Mouse (Mus musculus) limb, embryonic 10.5 days (tissue): Measurements from ENCODE around the gene Vmn1r174. TPM values are rescaled to one million over a fixed set of nuclear protein-coding genes. Genes with fewer than 3 reads are reported as not detected.
"Not testable (repeated sequence)": the region's sequence is repeated elsewhere in the genome, so short reads cannot be mapped to it uniquely, and the experiment has no call there.

Experiments
- DNase-seq: peaks from one replicate; pipeline ENCODE4 v3.0.0-alpha.2; 2017; ENCODE audit warnings: low spot score
- H3K27ac ChIP-seq: fragments of 300-500 bp; sonication (generic); 2 replicates; pipeline ENCODE4 v1.5.1; 2016; ENCODE audit warnings: mild to moderate bottlenecking
- H3K27me3 ChIP-seq: fragments of 300-500 bp; sonication (generic); 2 replicates; pipeline ENCODE4 v1.6.1; 2016; ENCODE audit warnings: low read depth, mild to moderate bottlenecking; ENCODE audit not compliant: poor library complexity, severe bottlenecking
- H3K36me3 ChIP-seq: fragments of 300-500 bp; sonication (generic); 2 replicates; pipeline ENCODE4 v1.6.1; 2016; ENCODE audit warnings: mild to moderate bottlenecking, moderate library complexity
- H3K4me1 ChIP-seq: fragments of 300-500 bp; sonication (generic); 2 replicates; pipeline ENCODE4 v1.6.1; 2016
- H3K4me3 ChIP-seq: fragments of 300-500 bp; sonication (generic); 2 replicates; pipeline ENCODE4 v1.5.1; 2016; ENCODE audit warnings: mild to moderate bottlenecking, moderate library complexity
- H3K9me3 ChIP-seq: fragments of 300-500 bp; sonication (generic); replicated peaks from 2 replicates; pipeline ENCODE4 v1.6.1; 2016; ENCODE audit warnings: mild to moderate bottlenecking
- WGBS: fragments of 180-500 bp; shearing (Covaris S2); methylation state at CpG from one replicate; pipeline ENCODE4 v1.1.7; 2016; 5-methylcytosine and 5-hydroxymethylcytosine counted together
- polyA plus RNA-seq: library from polyadenylated mRNA; unstranded; fragments of >200 nt; fragmentation: Nextera tagmentation; extraction: Ambion mirVana; gene quantifications from 2 replicates; pipeline ENCODE4 v1.2.1, GENCODE M21; 2016

Vmn1r174 gene
- polyA plus RNA-seq, result not detected in 2 replicates

DNA sequence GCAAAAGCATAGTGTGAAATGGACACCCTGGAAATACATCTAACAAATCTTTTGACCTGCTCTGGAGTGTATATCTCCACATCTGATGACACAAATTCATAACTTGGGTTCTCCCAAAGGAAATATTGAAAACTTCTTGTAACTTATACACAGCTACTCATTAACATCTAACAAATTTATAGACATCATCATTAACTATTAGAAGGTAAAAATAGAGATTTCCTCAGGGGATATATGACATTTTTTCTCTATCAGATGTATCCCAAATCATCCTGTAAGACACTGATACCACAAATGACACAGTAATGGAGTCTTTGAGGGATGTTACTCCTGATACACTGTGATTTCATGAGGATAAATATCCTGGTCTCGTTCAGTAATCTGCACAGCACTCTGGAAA is at the start of gene Vmn1r174:
Gene Vmn1r174 (plus strand): TSS at position 301 of the 400 bp plus-strand sequence.
- not testable (repeated sequence) for H3K4me1 ChIP-seq, H3K27ac ChIP-seq, H3K36me3 ChIP-seq, H3K4me3 ChIP-seq, DNase-seq, H3K27me3 ChIP-seq, H3K9me3 ChIP-seq
- 60% methylated on average over 1 of the region's 1 CpGs for WGBS

DNA sequence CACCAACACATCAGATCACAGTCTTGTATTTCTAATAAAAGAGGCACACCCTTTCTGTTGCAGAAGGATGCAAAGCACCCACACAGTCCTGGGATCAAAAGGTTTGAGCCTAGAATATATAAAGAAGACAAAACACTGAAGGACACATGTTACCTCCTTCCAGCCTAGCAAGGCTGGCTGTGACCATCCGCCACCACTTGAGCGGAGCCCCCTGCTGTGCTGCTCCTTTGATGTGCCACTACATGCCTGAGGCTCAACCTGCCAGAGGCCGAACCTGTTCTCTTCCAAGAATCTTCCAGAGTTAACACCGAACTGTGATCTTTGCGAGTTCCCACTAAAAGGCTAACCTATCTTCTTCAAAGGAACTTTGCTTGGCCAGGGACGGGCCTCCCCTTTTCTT is 32.5 kb downstream of the Vmn1r174 start:
- Histone ChIP-seq H3K36me3 (no peaks in the 10 kb centered on the region), H3K4me3 (no peak overlapping the region), H3K27ac (no peak overlapping the region), H3K4me1 (no peaks in the 10 kb centered on the region), H3K9me3 (peaks cover 8% of the 10 kb centered on the region; the same call in 1 of the 2 replicates), H3K27me3 (no peaks in the 10 kb centered on the region)
- no peak for DNase-seq
- 80% methylated on average over 6 of the region's 6 CpGs for WGBS

DNA sequence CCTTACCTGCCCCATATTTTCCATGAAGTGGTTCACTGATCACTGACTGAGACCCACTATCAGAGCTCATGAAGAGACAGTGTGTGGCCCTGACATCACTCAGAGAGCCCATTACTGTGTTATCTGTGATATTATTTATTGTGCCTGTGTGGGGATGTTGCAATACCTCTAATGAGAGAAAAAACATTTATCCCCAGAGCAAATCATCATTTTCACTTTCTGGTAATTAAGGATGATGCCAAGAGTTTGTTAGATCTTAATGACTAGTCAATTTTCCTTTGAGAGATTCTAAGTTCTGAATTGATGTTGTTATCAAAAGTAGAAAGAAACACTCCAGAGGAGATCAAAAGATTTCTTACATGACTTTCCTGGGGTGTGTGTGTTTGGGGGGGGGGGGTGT is 58.5 kb downstream of the Vmn1r174 start, which contains the start of gene Vmn1r175:
Gene Vmn1r175 (minus strand): TSS at position 101 of the 400 bp plus-strand sequence.
- not testable (repeated sequence) for H3K36me3 ChIP-seq, H3K9me3 ChIP-seq, H3K27ac ChIP-seq, H3K4me1 ChIP-seq, H3K4me3 ChIP-seq, H3K27me3 ChIP-seq, DNase-seq

Other genes with a start within 250 kb of the Vmn1r174 start
- not detected in 2 replicates for gene Vmn1r167, start 245.1 kb upstream of the Vmn1r174 start, polyA plus RNA-seq
- not detected in 2 replicates for gene Vmn1r168, start 212.5 kb upstream of the Vmn1r174 start, polyA plus RNA-seq
- gene Vmn1r169, start 176.7 kb upstream of the Vmn1r174 start, polyA plus RNA-seq, result not detected in 2 replicates
- not detected in 2 replicates for gene Vmn1r170, start 146.1 kb upstream of the Vmn1r174 start, polyA plus RNA-seq
- gene Vmn1r171, start 121.5 kb upstream of the Vmn1r174 start, polyA plus RNA-seq, result not detected in 2 replicates
- gene Vmn1r172, start 94.0 kb upstream of the Vmn1r174 start, polyA plus RNA-seq, result not detected in 2 replicates
- not detected in 2 replicates for gene Vmn1r173, start 51.6 kb upstream of the Vmn1r174 start, polyA plus RNA-seq
- gene Vmn1r175, start 58.4 kb downstream of the Vmn1r174 start, polyA plus RNA-seq, result not detected in 2 replicates
- not detected in 2 replicates for gene Vmn1r176, start 85.1 kb downstream of the Vmn1r174 start, polyA plus RNA-seq
- not detected in 2 replicates for gene Vmn1r177, start 114.2 kb downstream of the Vmn1r174 start, polyA plus RNA-seq
- gene Vmn1r178, start 139.7 kb downstream of the Vmn1r174 start, polyA plus RNA-seq, result not detected in 2 replicates
- not detected in 2 replicates for gene Vmn1r179, start 174.7 kb downstream of the Vmn1r174 start, polyA plus RNA-seq
- gene Vmn1r180, start 198.4 kb downstream of the Vmn1r174 start, polyA plus RNA-seq, result not detected in 2 replicates
- gene Vmn1r181, start 222.3 kb downstream of the Vmn1r174 start, polyA plus RNA-seq, result not detected in 2 replicates
- gene V1rd19, start 249.4 kb downstream of the Vmn1r174 start, polyA plus RNA-seq, result not detected in 2 replicates